Mouse (Mus musculus): ENCODE results near the gene Ankrd6.

Gene Ankrd6

DNA sequence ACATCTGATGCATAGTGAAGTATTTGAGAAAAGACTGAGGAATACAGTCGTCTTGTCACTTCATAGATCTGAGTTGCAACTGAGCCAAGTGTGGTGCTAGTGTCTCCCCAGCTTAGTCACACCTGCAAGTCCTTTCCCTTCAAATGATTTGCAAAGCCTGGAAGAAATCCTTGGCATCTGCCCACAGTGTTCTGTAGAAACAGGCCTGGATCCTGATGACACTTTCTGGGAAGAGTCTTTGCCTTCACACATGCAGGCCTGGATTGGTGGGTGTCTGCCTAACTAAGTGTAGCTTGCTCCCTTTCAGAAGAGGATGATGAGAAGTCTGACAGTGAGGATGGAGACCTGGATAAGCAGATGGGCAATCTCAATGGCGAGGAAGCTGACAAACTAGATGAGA lies 193.2 kb downstream of the Ankrd6 start:
- no peak for DNase-seq
